Mouse (Mus musculus) ES-E14 (cell line): ENCODE measurements around the gene Sirt3. TPM values are rescaled to one million over a fixed set of nuclear protein-coding genes. Genes with fewer than 3 reads are reported as not detected.
A peak's percentile ranks its signal among the peaks of the same experiment; 100 is the strongest.

ENCODE experiments used
- DNase-seq: peaks from one replicate; pipeline ENCODE4 v3.0.0-alpha.2; 2013; ENCODE audit warnings: low read depth, low spot score
- H3K27ac ChIP-seq: 2 replicates; pipeline ENCODE4 v1.5.1; 2012; ENCODE audit warnings: low read depth, mild to moderate bottlenecking, low read length, moderate library complexity, mixed read lengths; ENCODE audit not compliant: poor library complexity, insufficient read depth, severe bottlenecking
- H3K36me3 ChIP-seq: 2 replicates; pipeline ENCODE4 v1.6.1; 2012; ENCODE audit warnings: mild to moderate bottlenecking, low read length, moderate library complexity, mixed read lengths; ENCODE audit not compliant: control insufficient read depth, poor library complexity, insufficient read depth, severe bottlenecking
- H3K4me1 ChIP-seq, 2 experiments: fragments of 150-350 bp in 1 of 2; sonication (generic) in 1 of 2; 2 replicates each; pipeline ENCODE4 v1.6.1; 2012; ENCODE audit warnings: low read length in 2 of 2, mild to moderate bottlenecking in 1 of 2, mixed read lengths in 1 of 2; ENCODE audit not compliant: control insufficient read depth in 2 of 2, insufficient read depth in 2 of 2, poor library complexity in 1 of 2
- H3K4me3 ChIP-seq, 2 experiments: fragments of 150-350 bp in 1 of 2; sonication (generic) in 1 of 2; 2 replicates each; pipeline ENCODE4 v1.5.1; 2012; ENCODE audit warnings: low read length in 2 of 2, low read depth in 1 of 2, mild to moderate bottlenecking in 1 of 2, mixed read lengths in 1 of 2; ENCODE audit not compliant: insufficient read depth in 1 of 2, poor library complexity in 1 of 2, severe bottlenecking in 1 of 2
- H3K9ac ChIP-seq: 2 replicates; pipeline ENCODE4 v1.6.1; 2012; ENCODE audit warnings: low read depth, mild to moderate bottlenecking, low read length, mixed read lengths; ENCODE audit not compliant: poor library complexity, insufficient read depth, severe bottlenecking
- H3K9me3 ChIP-seq: fragments of 150-350 bp; sonication (generic); 2 replicates; pipeline ENCODE4 v1.6.1; 2012; ENCODE audit warnings: low read depth, mild to moderate bottlenecking, low read length; ENCODE audit not compliant: control insufficient read depth, insufficient read depth
- CHD2 ChIP-seq: IDR thresholded peaks from 2 replicates; pipeline ENCODE4 v1.6.1; 2014; ENCODE audit warnings: mild to moderate bottlenecking, low read depth, low read length, inconsistent platforms
- HCFC1 ChIP-seq: IDR thresholded peaks from 2 replicates; pipeline ENCODE4 v1.6.1; 2012; ENCODE audit warnings: low read length, inconsistent platforms, borderline replicate concordance; ENCODE audit not compliant: insufficient read depth
- MAFK ChIP-seq: IDR thresholded peaks from 2 replicates; pipeline ENCODE4 v1.6.1; 2014; ENCODE audit warnings: mild to moderate bottlenecking, low read depth, low read length, inconsistent platforms; ENCODE audit not compliant: insufficient read depth
- ZC3H11A ChIP-seq: IDR thresholded peaks from 2 replicates; pipeline ENCODE4 v1.6.1; 2012; ENCODE audit warnings: low read depth, mild to moderate bottlenecking, inconsistent platforms, low read length, borderline replicate concordance
- ZNF384 ChIP-seq: IDR thresholded peaks from 2 replicates; pipeline ENCODE4 v1.6.1; 2012; ENCODE audit warnings: low read depth, low read length, inconsistent platforms
- in situ Hi-C, 2 experiments: fragments of 600-800 bp; cut with MboI; formaldehyde crosslinking; loops; one replicate each; pipeline ENCODE4 v1.15.1; 2025; ENCODE audit warnings: low sequenced_read_pairs in 2 of 2, inconsistent platforms in 1 of 2; ENCODE audit not compliant: unreplicated experiment in 2 of 2
- total RNA-seq: library from RNA; depleted of rRNA; stranded (reverse); fragments of 300-350 nt; gene quantifications from 2 replicates; pipeline ENCODE4 v1.2.3, GENCODE M21; 2012

Sirt3 gene
- total RNA-seq, 1 experiment = 18.2 TPM

DNA sequence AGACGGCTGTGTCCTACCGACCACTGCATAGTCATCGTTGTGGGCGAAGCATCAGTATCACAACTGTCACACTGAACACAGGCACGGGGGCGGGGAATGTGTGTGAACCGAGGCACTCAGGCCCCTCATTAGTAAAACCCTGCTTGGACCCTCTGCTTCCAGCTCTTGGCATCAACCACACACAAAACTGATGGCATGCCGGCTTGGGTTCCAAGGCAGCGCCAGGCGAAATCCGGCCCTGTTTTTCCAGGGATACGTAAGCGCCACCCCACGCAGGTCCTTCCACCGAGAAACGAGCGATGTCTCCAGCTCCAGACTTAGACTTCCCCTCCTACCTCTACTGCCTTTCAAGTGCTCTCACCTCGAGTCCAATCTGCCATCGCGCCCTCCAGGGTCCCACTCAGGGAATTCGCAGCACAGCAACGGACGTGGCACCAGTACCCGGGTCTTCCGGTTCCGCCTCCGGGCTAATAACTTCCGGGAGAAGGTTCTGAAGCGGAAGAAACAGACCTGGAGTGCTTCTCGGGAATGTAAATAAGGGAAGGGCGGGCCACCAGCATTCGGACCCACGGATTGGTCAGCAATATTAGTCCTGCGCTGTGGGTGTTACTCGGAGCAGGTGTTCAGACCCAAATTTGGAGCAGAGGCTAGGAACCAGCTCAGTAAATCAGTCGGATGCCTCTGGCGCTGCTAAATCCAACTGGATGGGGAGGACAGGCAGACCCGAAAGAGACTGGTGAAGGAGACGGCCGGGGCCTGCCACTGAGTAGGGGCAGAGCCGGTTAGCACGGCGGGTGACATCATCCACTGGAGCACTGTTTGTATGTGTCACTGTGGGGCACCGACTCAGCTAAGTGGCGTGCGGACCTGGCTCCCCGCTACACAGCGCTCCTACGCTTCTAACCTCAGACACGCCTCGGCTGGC lies 26.0 kb downstream of the Sirt3 start, which contains the start of gene Gm45785:
Gene Gm45785 (minus strand): TSS at position 472 of the 925 bp plus-strand sequence.
- H3K4me3 ChIP-seq = peak within 1 kb of the TSS; percentile 80 to 83
- H3K9me3 ChIP-seq = no peaks in the 10 kb centered on the region
- 0 out of 2 replicates have a peak, but pooled peaks have one; percentile 53 for TF ChIP-seq HCFC1
- TF ChIP-seq ZNF384 = no peak
- DNase-seq = peak; percentile 88
- H3K9ac ChIP-seq = peak within 1 kb of the TSS; percentile 91
- H3K4me1 ChIP-seq = peaks cover 8 to 30% of the 10 kb centered on the region in 2 experiments; a peak in 2 of 4 replicates
- H3K27ac ChIP-seq = peak within 1 kb of the TSS; percentile 90
- peaks cover 41% of the 10 kb centered on the region for H3K36me3 ChIP-seq
- in situ Hi-C loops = no loop called here

DNA sequence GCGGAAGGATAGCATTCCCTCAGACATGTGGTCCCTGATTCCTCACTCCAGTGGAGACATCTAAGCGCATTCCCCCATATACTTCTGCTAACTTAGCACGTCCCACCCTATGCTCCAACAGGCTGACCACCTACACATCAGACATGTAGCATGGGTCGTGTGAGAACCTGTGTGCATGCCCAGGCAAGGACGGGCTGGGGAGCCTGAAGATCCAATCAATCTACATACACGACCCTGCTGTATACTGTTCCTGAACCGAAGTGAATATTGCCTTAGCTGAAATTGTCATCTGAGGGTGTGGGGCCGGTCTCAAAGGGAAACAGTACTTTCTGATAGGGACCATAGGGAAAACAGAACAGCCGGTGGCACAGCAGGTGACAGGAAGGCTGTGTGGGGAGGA lies 26.9 kb downstream of the Sirt3 start:
- Histone ChIP-seq H3K4me3 (peak overlapping the region; percentile 80 to 83), H3K36me3 (peaks cover 32% of the 10 kb centered on the region), H3K9ac (peak overlapping the region; percentile 91), H3K4me1 (peaks cover 8 to 30% of the 10 kb centered on the region in 2 experiments; a peak in 2 of 4 replicates), H3K9me3 (no peaks in the 10 kb centered on the region), H3K27ac (no peak overlapping the region)
- TF ChIP-seq ZC3H11A (no peak), HCFC1 (no peak)
- no peak for DNase-seq
- in situ Hi-C loops = no loop called here

DNA sequence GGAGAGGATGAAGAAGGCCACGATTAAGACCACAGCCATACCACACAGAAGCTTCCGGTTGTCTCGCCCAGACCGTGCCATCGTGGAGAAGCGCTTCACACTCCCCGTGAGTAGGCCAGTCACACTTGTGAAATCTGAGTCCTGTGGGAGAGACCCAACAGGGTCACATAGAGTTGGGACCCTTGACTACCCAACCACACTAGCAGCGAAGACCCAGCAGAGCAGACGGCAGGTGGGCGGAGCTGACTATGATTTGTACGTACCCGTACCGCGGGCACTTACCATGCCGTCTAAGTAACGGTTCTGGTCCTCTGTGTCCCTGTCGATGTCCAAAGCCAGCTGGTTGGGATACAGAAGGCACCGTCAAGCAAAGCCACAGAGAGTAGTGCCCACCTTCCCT lies 27.6 kb downstream of the Sirt3 start:
- Histone ChIP-seq H3K36me3 (peaks cover 26% of the 10 kb centered on the region), H3K4me1 (peaks cover 8 to 28% of the 10 kb centered on the region in 2 experiments; a peak in 2 of 4 replicates), H3K9me3 (no peaks in the 10 kb centered on the region), H3K27ac (no peak overlapping the region), H3K9ac (peak overlapping the region; percentile 91; the same call in 1 of the 2 replicates), H3K4me3 (peak overlapping the region; percentile 80 to 83; a peak in 2 of 4 replicates)
- TF ChIP-seq ZC3H11A (no peak), MAFK (no peak), CHD2 (no peak), HCFC1 (no peak), ZNF384 (no peak)
- no peak for DNase-seq
- in situ Hi-C loops = no loop called here

DNA sequence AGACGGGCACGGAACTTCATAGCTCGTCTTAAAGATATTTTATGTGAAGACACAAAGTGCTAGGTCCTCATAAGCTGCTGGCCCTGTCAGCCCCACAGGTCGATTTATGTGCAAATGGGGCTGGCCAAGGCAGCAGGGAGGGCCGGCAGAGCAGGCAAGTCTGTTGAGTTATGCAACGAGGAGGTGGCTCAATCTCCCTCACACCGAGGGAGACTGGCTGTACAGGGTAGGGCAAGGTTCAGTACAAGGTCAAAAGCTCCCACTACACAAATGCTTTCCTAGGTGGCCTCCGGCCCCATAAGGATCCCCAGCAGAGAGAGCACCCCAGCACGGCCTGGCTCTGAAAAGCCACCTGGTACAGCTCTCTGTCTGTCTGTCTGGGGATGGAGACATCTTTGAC lies 28.7 kb downstream of the Sirt3 start:
- Histone ChIP-seq H3K4me1 (peaks cover 7 to 20% of the 10 kb centered on the region in 2 experiments; a peak in 2 of 4 replicates), H3K36me3 (peaks cover 16% of the 10 kb centered on the region), H3K9me3 (no peaks in the 10 kb centered on the region), H3K9ac (no peak overlapping the region), H3K27ac (no peak overlapping the region), H3K4me3 (no peak overlapping the region)
- in situ Hi-C loops = no loop called here
- no peak for TF ChIP-seq CHD2
- TF ChIP-seq ZC3H11A = no peak
- no peak for TF ChIP-seq ZNF384
- TF ChIP-seq HCFC1 = no peak
- no peak for TF ChIP-seq MAFK
- no peak for DNase-seq
